Mouse (Mus musculus) heart, adult 2 months (tissue): ENCODE measurements at regions not wholly inside any gene's neighbourhood (a gene's known extent, or its start where the extent isn't known, plus 50 kb on each side); places are given as distances from the start of the nearest gene placed in this dataset.

Experiments used
- CTCF ChIP-seq: fragments of 200-600 bp; IDR thresholded peaks from 2 replicates; pipeline ENCODE4 v1.8.1; 2022; ENCODE audit warnings: antibody characterized with exemption, mild to moderate bottlenecking, moderate library complexity
- EP300 ChIP-seq: fragments of 200-500 bp; IDR thresholded peaks from 2 replicates; pipeline ENCODE4 v1.6.1; 2011; ENCODE audit warnings: low read depth, low read length, control low read depth; ENCODE audit not compliant: insufficient read depth
- POLR2A ChIP-seq: fragments of 200-500 bp; IDR thresholded peaks from 2 replicates; pipeline ENCODE4 v1.6.1; 2011; ENCODE audit warnings: mild to moderate bottlenecking, low read depth, low read length, control low read depth; ENCODE audit not compliant: insufficient read depth

DNA sequence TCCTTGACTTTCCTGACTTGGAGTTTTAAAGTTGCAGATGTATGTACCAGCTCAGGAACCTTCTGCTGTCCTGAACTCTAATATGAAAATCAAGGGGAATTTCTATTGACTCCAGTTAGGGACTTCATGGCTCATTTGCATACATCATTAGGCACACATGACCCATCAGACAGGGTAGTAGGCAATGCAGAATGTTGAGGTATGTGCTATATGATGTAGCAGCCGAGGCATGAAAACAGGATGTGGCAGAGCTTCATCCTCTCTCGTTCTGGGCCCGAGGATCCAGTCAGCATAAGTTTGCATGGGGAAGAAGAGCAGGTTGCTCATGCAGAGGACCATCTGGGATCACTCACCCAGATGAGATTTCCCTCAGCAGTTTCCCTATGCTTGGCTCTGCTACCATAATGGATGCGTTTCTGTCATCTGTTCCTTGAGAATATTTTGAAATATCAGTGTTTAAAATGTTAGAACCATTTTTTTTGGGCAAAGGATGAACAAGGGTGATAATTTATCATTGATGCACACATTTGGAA, 227.4 kb downstream of the Epm2a start:
- no peak for TF ChIP-seq POLR2A
- TF ChIP-seq EP300: no peak
- TF ChIP-seq CTCF: no peak
